Mouse (Mus musculus): ENCODE measurements around the gene Gm9639.
"Not testable (repeated sequence)": the region's sequence is repeated elsewhere in the genome, so short reads cannot be mapped to it uniquely, and the experiment has no call there.

The Gm9639 gene

DNA sequence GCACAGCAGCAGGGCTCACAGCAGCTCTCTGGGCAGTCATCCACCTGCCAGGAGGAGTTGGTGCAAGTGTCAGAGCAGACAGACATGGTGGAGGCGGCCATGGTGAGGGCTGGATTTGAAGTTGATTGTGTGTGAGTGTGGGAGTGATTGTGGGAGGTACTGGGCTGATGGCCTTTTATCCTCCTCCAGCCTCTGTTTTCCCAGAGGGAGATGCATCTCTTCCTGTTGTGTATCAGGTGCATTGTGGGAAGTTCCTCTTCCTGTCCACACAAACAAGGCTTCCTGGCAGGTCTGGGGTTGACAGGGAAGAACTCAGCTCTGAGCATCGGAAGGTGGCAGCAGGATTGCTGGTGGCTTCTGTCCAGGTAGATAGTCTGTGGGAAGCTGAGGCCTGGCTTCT lies at the start of gene Gm9639:
Gm9639 (minus strand) TSS at position 101 of the 400 bp plus-strand sequence.
- DNase-seq (ENCODE audit: low read depth) = no peak

GRCm38 (mm10) chr10:77839006-77839405 lies 44.1 kb upstream of the Gm9639 start:
- DNase-seq (ENCODE audit: low read depth) = no peak

DNA sequence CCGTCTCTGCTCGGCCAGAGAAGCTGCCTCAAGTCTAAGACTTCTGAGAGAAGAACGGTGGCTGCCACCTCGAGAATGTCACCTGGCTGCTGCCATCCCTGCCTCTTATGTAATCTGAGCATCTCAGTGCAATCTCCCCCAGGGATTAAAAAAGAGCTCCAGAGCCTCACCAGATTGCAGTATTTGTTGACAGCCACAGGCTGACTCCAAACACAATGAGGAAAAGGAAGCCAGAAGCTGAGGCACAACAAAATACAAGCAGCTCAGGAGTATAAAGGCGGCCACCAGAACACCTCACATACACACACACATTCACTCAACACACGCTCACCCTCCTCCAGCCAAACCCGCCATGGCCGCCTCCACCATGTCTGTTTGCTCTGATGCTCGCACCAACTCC lies 40.8 kb upstream of the Gm9639 start, which contains the start of gene Krtap10-10:
Krtap10-10 (plus strand) TSS at position 301 of the 400 bp plus-strand sequence.
- no peak for DNase-seq (ENCODE audit: low read depth)

DNA sequence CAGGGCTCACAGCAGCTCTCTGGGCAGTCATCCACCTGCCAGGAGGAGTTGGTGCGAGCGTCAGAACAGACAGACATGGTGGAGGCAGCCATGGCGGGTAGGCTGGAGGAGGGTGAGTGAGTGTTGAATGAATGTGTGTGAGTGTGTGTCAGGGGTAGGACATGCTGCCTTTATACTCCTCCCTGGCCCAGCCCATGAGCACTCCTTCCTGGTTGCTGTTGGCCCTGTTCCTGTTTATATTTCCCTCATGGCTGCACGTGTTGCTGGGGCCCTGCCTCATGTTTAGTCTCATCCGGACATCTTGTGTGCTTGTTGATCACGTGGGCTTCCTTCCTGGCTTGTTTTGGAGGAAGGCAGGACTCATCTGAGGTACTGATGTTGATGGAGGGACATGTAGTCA lies 32.1 kb upstream of the Gm9639 start, which contains the start of gene Krtap10-4:
Krtap10-4 (minus strand) TSS at position 145 of the 400 bp plus-strand sequence.
- DNase-seq (ENCODE audit: low read depth) = no peak

- DNase-seq (ENCODE audit: low read depth) = no peak
These were observed 24.3 kb upstream of the Gm9639 start for GRCm38 (mm10) chr10:77819203-77819602.

DNA sequence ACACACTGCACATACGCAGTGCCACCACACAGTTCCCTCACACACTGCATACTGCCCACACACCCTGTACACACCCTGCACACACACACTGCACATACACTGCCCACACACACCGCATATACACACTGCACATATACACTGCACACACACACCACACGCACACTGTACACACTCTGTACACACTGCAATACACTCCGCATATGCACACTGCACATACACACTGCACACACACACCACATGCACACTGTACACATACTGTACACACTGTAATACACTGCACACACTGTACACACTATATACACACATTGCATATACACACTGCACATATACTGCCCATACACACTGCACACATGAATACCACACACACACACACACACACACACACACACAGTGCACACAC lies 23.6 kb upstream of the Gm9639 start:
- no peak for DNase-seq (ENCODE audit: low read depth)

DNA sequence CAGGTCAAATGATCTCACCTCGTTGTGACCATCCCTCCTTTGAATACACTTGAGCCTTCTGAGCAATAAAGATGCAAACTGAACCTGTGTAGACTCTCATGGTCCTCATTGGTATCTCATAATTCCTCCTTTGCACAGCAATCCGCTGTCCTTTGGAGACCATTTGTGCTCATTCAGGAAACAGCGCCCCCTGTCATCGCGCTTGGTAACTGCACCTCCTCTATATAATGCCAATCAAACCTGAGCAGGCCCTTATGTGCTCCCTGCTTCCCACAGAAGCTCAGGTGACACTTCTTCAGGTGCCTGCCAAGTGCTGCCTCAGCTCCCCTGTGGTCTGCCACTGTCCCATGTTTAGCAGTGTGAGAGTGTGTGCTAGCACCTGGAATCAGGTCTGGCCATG lies 20.6 kb upstream of the Gm9639 start:
- DNase-seq (ENCODE audit: low read depth) = peak; percentile 41

- DNase-seq (ENCODE audit: low read depth) = no peak
These were observed 19.5 kb upstream of the Gm9639 start, which contains the start of gene Gm2696 for GRCm38 (mm10) chr10:77814382-77814781. Gm2696 (plus strand) TSS chr10:77814682.

GRCm38 (mm10) chr10:77811743-77812142 lies 16.9 kb upstream of the Gm9639 start, which contains the start of gene Gm9507:
Gm9507 (minus strand) TSS chr10:77811843.
- no peak for DNase-seq (ENCODE audit: low read depth)

DNA sequence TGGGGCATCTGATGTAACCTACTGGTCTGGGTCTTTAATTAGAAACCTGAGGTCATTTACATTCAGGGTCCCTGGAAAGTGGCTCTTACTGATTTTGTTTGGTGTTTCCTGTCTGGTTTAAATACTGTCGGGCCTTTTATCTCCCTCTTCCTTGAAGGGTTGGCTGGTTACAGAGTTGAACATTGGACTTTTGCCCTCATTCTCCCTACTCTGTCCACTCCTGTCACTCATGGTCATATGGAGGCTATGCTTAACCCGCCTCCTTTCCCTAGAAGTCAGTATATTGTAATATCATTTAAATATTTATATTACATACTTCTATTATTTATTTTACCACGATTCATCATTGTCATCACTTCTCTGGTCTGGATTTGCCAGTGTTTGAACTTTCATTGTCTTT lies 9.2 kb upstream of the Gm9639 start:
- no peak for DNase-seq (ENCODE audit: low read depth)

DNA sequence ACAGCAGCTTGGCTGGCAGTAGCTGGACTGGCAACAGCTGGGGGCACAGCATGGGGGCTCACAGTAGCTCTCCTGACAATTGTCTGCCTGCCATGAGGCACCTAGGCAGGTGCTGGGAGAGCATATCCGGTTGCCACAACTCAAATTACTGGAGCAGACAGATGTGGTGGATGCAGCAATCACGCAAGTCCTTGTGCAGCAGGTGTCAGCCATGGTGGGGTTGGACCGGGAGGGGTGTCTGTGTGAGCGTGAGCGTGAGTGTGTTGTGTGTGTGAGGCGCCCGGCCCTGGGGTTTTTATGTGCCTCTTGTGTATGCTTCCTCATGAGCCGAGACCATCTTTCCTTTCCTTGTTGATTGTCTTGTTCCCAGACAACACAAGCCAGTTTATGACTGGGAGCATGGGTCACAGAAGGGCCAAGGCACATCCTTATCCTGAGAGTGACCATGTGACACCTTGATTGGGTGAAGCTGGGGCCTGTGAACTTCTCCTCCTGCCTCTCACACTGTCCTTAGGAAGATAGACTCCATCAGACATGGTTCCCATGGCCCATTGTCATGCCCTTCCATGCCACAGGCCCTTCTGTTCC lies 4.1 kb upstream of the Gm9639 start, which contains the start of gene Gm19668:
Gm19668 (minus strand) TSS at position 213 of the 588 bp plus-strand sequence.
- DNase-seq (ENCODE audit: low read depth) = no peak

DNA sequence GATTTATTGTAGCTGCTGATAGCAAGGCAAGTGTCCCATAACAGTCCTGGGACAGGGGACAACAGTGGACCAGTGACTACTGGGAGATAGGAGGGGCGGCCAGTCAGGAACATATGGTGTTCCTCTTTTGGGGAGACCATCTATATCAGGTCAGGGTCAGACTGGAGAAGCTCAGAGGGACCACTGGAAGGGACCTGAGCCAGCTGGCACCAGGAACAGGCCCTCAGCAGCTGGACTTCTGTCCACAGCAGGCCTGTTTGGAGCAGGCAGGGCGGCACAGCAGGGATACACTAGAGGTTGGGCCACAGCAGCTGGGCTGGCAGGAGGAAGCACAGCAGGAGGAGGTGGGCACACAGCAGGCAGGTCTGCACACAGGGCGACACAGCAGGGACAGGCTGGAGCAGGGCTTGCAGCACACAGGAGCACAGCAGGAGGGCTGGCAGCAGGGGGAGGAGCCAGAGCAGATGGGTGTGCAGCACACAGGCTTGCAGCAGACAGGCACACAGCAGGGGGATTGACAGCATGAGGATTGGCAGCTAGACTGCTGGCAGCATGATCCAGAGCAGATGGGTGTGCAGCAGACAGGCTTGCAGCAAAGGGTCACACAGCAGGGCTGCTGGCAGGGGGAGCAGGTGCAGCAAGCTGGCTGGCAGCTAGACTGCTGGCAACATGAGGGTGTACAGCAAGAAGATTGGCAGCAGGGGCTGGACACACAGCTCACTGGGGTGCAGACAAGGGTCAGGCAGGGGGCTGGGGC lies 3.5 kb upstream of the Gm9639 start:
- DNase-seq (ENCODE audit: low read depth) = not testable (repeated sequence)

DNA sequence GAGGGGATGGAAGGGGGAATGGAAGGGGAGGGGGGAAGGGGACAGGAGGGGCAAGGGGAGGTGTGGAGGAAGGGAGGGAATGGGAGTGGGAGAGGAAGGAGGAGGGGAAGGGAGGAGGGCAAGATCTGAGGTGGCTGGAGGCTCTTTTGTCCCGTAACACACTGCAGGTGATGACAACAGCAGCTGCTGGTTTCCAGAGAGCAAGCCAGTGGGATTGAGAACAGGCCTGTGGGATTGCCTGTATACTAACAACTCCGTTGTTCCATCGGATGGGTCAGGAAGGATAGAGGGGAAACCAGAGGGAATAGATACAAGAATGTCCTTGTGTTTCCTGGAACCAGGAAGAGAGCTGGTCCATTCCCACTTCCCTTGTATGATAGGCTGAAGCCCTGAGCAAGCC lies 2.8 kb upstream of the Gm9639 start:
- no peak for DNase-seq (ENCODE audit: low read depth)

- no peak for DNase-seq (ENCODE audit: low read depth)
These were observed 6.3 kb downstream of the Gm9639 start for GRCm38 (mm10) chr10:77788621-77789020.

DNA sequence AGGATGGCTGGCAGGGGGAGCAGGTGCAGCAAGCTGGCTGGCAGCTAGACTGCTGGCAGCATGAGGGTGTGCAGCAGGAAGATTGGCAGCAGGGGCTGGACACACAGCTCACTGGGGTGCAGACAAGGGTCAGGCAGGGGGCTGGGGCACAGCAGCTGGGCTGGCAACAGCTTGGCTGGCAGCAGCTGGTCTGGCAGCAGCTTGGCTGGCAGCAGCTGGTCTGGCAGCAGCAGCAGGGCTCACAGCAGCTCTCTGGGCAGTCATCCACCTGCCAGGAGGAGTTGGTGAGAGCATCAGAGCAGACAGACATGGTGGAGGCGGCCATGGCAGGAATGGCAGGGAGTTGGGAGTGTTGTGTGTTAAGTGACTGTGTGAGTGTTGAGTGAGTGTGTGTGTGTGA lies 7.0 kb downstream of the Gm9639 start, which contains the start of gene Gm7137:
Gm7137 (minus strand) TSS at position 325 of the 400 bp plus-strand sequence.
- not testable (repeated sequence) for DNase-seq (ENCODE audit: low read depth)

DNA sequence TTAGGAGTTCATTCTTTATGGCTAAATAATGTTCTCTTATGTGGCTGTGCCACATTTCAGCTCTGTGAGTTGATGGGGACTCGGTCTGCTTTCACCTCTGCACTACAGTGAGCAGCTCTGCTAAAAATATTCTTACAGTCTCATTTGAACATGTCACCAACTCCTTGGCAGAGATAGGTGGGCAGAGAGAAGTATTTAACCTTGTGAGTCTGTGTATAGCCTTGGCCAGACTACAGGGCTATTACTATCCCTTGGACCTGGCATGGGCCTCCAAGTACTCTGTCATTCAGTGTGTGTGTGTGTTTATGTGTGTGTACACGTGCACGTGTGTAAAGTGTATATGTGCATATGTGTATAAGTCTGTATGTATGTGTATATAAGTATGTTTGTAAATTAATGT lies 11.5 kb downstream of the Gm9639 start:
- not testable (repeated sequence) for DNase-seq (ENCODE audit: low read depth)

DNA sequence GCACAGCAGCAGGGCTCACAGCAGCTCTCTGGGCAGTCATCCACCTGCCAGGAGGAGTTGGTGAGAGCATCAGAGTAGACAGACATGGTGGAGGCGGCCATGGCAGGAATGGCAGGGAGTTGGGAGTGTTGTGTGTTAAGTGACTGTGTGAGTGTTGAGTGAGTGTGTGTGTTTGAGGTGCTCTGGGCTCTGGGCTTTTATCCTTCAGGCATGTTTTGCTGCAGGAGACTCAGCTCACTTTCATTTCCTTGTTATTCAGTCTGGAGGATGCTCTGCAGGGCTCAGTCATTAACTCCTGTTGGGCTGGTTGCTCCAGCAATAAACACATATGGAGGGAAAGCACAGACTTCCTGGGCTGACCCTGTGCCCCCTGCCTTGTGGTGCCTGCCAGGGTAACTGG lies 12.4 kb downstream of the Gm9639 start, which contains the start of gene Gm3250:
Gm3250 (minus strand) TSS at position 101 of the 400 bp plus-strand sequence.
- DNase-seq (ENCODE audit: low read depth) = not testable (repeated sequence)

GRCm38 (mm10) chr10:77776844-77777243 lies 18.0 kb downstream of the Gm9639 start, which contains the start of gene Gm7138:
Gm7138 (minus strand) TSS chr10:77776944.
- not testable (repeated sequence) for DNase-seq (ENCODE audit: low read depth)

GRCm38 (mm10) chr10:77772142-77772541 lies 22.7 kb downstream of the Gm9639 start:
- DNase-seq (ENCODE audit: low read depth) = not testable (repeated sequence)

DNA sequence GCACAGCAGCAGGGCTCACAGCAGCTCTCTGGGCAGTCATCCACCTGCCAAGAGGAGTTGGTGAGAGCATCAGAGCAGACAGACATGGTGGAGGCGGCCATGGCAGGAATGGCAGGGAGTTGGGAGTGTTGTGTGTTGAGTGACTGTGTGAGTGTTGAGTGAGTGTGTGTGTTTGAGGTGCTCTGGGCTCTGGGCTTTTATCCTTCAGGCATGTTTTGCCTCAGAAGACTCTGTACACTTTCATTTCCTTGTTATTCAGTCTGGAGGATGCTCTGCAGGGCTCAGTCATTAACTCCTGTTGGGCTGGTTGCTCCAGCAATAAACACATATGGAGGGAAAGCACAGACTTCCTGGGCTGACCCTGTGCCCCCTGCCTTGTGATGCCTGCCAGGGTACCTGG lies 23.7 kb downstream of the Gm9639 start, which contains the start of gene Gm3238:
Gm3238 (minus strand) TSS at position 101 of the 400 bp plus-strand sequence.
- not testable (repeated sequence) for DNase-seq (ENCODE audit: low read depth)

DNA sequence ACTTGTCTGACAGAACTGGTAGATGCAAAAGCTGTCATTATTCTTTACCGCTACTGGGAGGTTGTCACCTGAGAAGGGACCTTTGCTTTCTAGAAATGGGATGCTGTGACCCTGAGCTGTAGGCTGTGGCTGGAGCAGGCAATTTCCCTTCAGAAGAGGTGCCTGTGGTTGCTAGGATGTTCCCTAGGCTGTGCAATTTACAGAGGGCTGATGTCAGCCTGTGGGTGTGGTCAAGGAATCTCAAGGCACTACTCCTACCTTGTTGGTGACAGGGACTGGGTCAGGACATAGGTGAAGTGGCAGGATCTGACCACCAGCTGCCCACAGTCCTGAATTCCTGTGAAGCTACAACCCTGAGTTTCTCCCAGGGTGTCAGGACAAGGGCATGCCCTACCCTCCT lies 25.1 kb downstream of the Gm9639 start:
- DNase-seq (ENCODE audit: low read depth) = no peak

DNA sequence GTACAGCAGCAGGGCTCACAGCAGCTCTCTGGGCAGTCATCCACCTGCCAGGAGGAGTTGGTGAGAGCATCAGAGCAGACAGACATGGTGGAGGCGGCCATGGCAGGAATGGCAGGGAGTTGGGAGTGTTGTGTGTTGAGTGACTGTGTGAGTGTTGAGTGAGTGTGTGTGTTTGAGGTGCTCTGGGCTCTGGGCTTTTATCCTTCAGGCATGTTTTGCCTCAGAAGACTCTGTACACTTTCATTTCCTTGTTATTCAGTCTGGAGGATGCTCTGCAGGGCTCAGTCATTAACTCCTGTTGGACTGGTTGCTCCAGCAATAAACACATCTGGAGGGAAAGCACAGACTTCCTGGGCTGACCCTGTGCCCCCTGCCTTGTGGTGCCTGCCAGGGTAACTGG lies 35.3 kb downstream of the Gm9639 start, which contains the start of gene Gm3233:
Gm3233 (minus strand) TSS at position 101 of the 400 bp plus-strand sequence.
- DNase-seq (ENCODE audit: low read depth) = not testable (repeated sequence)

- peak; percentile 12 for DNase-seq (ENCODE audit: low read depth)
These were observed 41.4 kb downstream of the Gm9639 start for GRCm38 (mm10) chr10:77753448-77753847.
